34 mouse cellular contexts compared by ENCODE assay signal in genomic region chr12:74971187-74971586, GRCm38 (mm10).
"Had no signal": no experiment of that assay in that cellular context is flagged by ENCODE, and none has a peak within 500 bp of the region (broad histone marks: within the 10 kb centered on the region; RNA-seq: fewer than 3 reads in every experiment).

No protein-coding gene starts in this region.

- H3K36me3 ChIP-seq: heart, embryonic 12.5 days; heart, embryonic 13.5 days; heart, embryonic 15.5 days; hindbrain, embryonic 10.5 days; hindbrain, embryonic 12.5 days; hindbrain, embryonic 13.5 days; hindbrain, embryonic 15.5 days; intestine, embryonic 15.5 days; kidney, embryonic 15.5 days had no signal

- ATAC-seq: hindbrain, embryonic 16.5 days; hindbrain, postnatal 0 days; inflammation-experienced regulatory T-cells, adult 6 months; intestine, embryonic 15.5 days; intestine, embryonic 16.5 days; intestine, postnatal 0 days had no signal

- H3K9ac ChIP-seq: heart, embryonic 12.5 days; heart, embryonic 13.5 days; heart, embryonic 15.5 days; hindbrain, embryonic 12.5 days; hindbrain, embryonic 13.5 days; hindbrain, embryonic 14.5 days; hindbrain, embryonic 15.5 days; intestine, embryonic 15.5 days; kidney, embryonic 15.5 days had no signal

- H3K4me1 ChIP-seq: heart, embryonic 12.5 days; heart, embryonic 13.5 days; heart, embryonic 15.5 days; hindbrain, embryonic 10.5 days; hindbrain, embryonic 12.5 days; hindbrain, embryonic 13.5 days; hindbrain, embryonic 15.5 days; intestine, embryonic 15.5 days; kidney, embryonic 15.5 days had no signal

- H3K27me3 ChIP-seq: heart, embryonic 12.5 days; heart, embryonic 13.5 days; heart, embryonic 15.5 days; hindbrain, embryonic 12.5 days; hindbrain, embryonic 13.5 days; hindbrain, embryonic 15.5 days; intestine, embryonic 15.5 days; kidney, embryonic 15.5 days had no signal

- DNase-seq: heart, postnatal 10 days; heart, postnatal 14 days; heart, postnatal 36 days; heart, postnatal 4 days; kidney, adult 11 months; kidney, adult 18-20 months; kidney, adult 2 months; kidney, adult 8-10 months; kidney, adult 9 months; kidney, postnatal 10 days; kidney, postnatal 14 days; kidney, postnatal 25 days; kidney, postnatal 36 days; kidney, postnatal 4 days; layer of hippocampus, adult 9-11 months; layer of hippocampus, postnatal 36 days had no signal

- H3K4me3 ChIP-seq: heart, embryonic 12.5 days; heart, embryonic 13.5 days; heart, embryonic 15.5 days; hindbrain, embryonic 10.5 days; hindbrain, embryonic 12.5 days; hindbrain, embryonic 13.5 days; hindbrain, embryonic 15.5 days; intestine, embryonic 15.5 days; kidney, embryonic 15.5 days; layer of hippocampus, adult 2 months; left cerebral cortex, adult 2 months had no signal

- H3K27ac ChIP-seq: heart, embryonic 13.5 days; heart, embryonic 15.5 days; hindbrain, embryonic 10.5 days; hindbrain, embryonic 12.5 days; hindbrain, embryonic 13.5 days; hindbrain, embryonic 14.5 days; hindbrain, embryonic 15.5 days; hindbrain, postnatal 0 days; intestine, embryonic 15.5 days; kidney, embryonic 15.5 days; kidney, postnatal 0 days; layer of hippocampus, adult 2 months; left cerebral cortex, adult 2 months had no signal
